Mouse (Mus musculus) forebrain, embryonic 10.5 days (tissue): ENCODE results near the gene Rasgef1b. TPM values are rescaled to one million over a fixed set of nuclear protein-coding genes. Genes with fewer than 3 reads are reported as not detected.

ENCODE experiments used
- DNase-seq: peaks from one replicate; pipeline ENCODE4 v3.0.0-alpha.2; 2017; ENCODE audit warnings: low spot score; ENCODE audit errors: extremely low spot score
- H3K27ac ChIP-seq: fragments of 300-500 bp; sonication (generic); 2 replicates; pipeline ENCODE4 v1.5.1; 2016; ENCODE audit warnings: mild to moderate bottlenecking
- H3K27me3 ChIP-seq: fragments of 300-500 bp; sonication (generic); 2 replicates; pipeline ENCODE4 v1.6.1; 2016; ENCODE audit warnings: mild to moderate bottlenecking; ENCODE audit not compliant: poor library complexity, severe bottlenecking
- H3K36me3 ChIP-seq: fragments of 300-500 bp; sonication (generic); replicated peaks from 2 replicates; pipeline ENCODE4 v1.6.1; 2016; ENCODE audit warnings: mild to moderate bottlenecking, moderate library complexity
- H3K4me1 ChIP-seq: fragments of 300-500 bp; sonication (generic); 2 replicates; pipeline ENCODE4 v1.6.1; 2016
- H3K4me3 ChIP-seq: fragments of 300-500 bp; sonication (generic); 2 replicates; pipeline ENCODE4 v1.5.1; 2016; ENCODE audit warnings: mild to moderate bottlenecking, moderate library complexity
- H3K9me3 ChIP-seq: fragments of 300-500 bp; sonication (generic); 2 replicates; pipeline ENCODE4 v1.6.1; 2016; ENCODE audit warnings: mild to moderate bottlenecking, moderate library complexity
- WGBS: fragments of 180-500 bp; shearing (Covaris S2); methylation state at CpG from one replicate; pipeline ENCODE4 v1.1.7; 2016; 5-methylcytosine and 5-hydroxymethylcytosine counted together
- polyA plus RNA-seq: library from polyadenylated mRNA; unstranded; fragments of >200 nt; fragmentation: Nextera tagmentation; extraction: Ambion mirVana; gene quantifications from 2 replicates; pipeline ENCODE4 v1.2.1, GENCODE M21; 2016

Gene Rasgef1b
- polyA plus RNA-seq, 1 experiment from 2014 or later = 9.5 TPM

DNA sequence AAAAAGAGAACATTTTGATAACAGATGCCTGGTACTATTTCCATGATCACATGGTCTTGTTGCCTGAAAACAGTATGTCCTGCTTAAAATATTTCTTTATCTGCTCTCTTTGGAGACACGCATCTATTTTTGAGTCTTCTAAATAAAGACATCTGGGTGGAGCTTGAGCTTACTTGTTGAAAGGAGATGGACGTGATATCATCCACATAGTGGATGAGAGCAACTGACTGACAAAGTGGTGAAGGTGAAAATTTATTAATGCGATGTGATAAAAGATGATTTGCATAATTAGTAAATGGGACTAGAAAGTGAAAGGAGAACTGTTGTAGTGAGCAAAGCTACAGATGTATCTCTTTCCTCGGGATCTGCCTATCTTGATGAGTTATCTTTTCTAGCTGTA lies 257.1 kb downstream of the Rasgef1b start:
- 90% methylated on average over 4 of the region's 4 CpGs for WGBS

DNA sequence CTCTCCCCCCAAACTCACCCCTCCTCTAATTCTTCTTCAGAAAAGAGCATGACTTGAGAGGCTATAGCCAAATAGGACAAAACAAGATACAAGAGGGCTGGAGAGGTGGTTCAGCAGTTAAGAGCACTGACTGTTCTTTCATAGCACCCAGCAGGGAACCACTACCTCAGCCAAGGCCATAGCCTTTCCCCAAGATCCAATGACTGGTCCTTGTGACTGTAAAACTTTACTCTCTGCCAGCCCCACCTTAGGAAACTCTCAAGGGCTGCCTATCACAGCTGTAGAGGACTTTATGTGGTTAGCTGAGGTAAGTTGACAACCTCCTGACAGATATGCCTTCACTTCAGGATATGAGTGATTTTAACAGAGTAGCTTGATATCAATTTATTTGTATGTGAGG lies 258.3 kb downstream of the Rasgef1b start:
- H3K4me1 ChIP-seq = peaks cover 39% of the 10 kb centered on the region
- no peaks in the 10 kb centered on the region for H3K9me3 ChIP-seq
- no peak overlapping the region for H3K27ac ChIP-seq
- peaks cover 65% of the 10 kb centered on the region for H3K27me3 ChIP-seq
- no peak for DNase-seq
- H3K4me3 ChIP-seq = no peak overlapping the region
- H3K36me3 ChIP-seq = no peaks in the 10 kb centered on the region

More for the DNA sequence above, 257.1 kb downstream of the Rasgef1b start:
- Histone ChIP-seq H3K4me3 (no peak overlapping the region), H3K27ac (no peak overlapping the region), H3K9me3 (no peaks in the 10 kb centered on the region), H3K27me3 (peaks cover 65% of the 10 kb centered on the region), H3K36me3 (no peaks in the 10 kb centered on the region), H3K4me1 (peaks cover 39% of the 10 kb centered on the region)
- no peak for DNase-seq

DNA sequence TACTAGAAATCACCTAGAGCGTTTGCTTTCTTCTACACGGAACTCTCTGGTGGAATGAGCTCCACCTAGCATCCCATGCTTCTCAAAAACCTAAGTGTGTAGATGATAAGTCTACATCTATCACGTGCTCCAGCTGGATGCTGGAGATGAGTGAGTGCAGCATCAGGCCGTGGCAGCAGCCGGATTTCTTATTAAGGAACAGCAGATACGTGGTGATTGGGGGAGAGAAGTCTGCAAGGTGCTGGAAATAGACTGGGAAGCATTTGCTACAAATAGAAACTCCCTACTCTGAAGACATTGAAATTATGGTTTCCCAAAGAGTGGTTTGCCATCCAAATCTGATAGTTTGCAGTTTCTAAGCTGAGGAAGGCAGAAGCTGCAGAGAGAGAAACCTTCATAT lies 269.9 kb downstream of the Rasgef1b start:
- 90% methylated on average over 6 of the region's 6 CpGs for WGBS
- peaks cover 4% of the 10 kb centered on the region; the same call in 1 of the 2 replicates for H3K27me3 ChIP-seq
- H3K4me3 ChIP-seq = no peak overlapping the region
- DNase-seq = no peak
- no peak overlapping the region for H3K27ac ChIP-seq
- no peaks in the 10 kb centered on the region for H3K9me3 ChIP-seq
- no peaks in the 10 kb centered on the region for H3K36me3 ChIP-seq
- H3K4me1 ChIP-seq = peaks cover 4% of the 10 kb centered on the region

DNA sequence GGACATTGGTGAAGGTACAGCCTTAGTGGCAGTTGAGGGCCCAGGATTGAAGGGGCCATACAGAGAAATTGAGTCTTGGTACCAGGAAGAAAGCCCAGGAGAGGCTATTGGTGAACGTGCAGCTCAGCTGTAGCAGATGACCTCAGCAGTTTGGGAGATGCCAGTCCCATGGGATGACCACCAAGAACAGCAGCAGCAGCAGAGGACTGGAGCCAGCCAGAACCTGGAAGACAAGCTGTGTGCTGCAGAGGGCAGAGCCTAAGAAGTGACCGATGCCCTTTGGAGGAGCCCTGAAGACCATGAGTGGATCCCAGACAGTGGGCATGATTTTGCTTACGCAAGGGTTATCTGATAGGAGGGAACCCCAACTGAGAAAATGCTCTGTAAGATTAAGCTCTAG lies 271.6 kb downstream of the Rasgef1b start:
- Histone ChIP-seq H3K9me3 (no peaks in the 10 kb centered on the region), H3K4me1 (peaks cover 11% of the 10 kb centered on the region), H3K27ac (no peak overlapping the region), H3K4me3 (no peak overlapping the region), H3K27me3 (peaks cover 4% of the 10 kb centered on the region; the same call in 1 of the 2 replicates), H3K36me3 (no peaks in the 10 kb centered on the region)
- DNase-seq = no peak
- WGBS = 94% methylated on average over 3 of the region's 3 CpGs

DNA sequence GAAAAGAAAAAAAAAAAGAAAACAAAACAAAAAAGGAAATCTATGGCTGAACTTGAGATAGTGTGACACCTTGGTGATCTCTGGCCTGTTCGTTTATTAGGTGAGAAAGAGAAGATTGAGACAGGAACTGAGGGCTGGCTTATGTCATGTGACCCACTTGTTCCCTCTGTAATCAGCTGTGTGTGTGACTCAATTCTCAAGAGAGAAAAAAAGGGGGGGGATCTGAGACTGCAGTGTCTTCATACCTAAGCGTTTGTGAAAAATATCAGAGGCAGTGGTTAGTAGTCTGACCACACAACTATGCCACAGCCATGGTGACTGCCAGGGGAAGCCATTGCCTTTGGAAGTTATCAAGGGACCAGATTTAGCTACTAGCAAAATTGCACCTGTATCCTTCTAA lies 276.9 kb downstream of the Rasgef1b start:
- H3K27ac ChIP-seq = no peak overlapping the region
- H3K27me3 ChIP-seq = peaks cover 4% of the 10 kb centered on the region
- no peaks in the 10 kb centered on the region for H3K36me3 ChIP-seq
- H3K4me1 ChIP-seq = peaks cover 20% of the 10 kb centered on the region
- no peaks in the 10 kb centered on the region for H3K9me3 ChIP-seq
- no peak for DNase-seq
- 69% methylated on average over 2 of the region's 2 CpGs for WGBS
- H3K4me3 ChIP-seq = no peak overlapping the region

DNA sequence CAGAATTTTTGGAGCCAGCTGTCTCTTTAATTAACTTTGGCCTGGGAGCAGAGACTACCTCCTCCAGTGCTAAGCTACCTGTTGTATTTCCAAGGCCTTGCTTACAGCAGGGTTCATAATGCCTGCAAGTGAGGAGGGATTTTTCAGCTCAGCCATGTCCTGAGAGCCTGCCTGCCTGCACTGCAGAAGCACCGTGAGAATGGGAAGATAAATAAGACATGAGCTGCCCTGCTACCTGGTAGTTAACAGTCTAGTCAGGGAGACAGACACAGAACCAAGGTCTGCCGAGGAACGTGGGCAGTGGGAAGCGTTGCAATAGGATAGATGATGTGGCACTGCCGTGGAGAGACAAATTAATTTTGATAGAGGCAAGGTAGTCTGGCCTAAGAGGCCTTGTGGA lies 277.4 kb downstream of the Rasgef1b start:
- Histone ChIP-seq H3K4me1 (peaks cover 20% of the 10 kb centered on the region), H3K27me3 (peaks cover 4% of the 10 kb centered on the region), H3K9me3 (no peaks in the 10 kb centered on the region), H3K4me3 (no peak overlapping the region), H3K27ac (no peak overlapping the region), H3K36me3 (no peaks in the 10 kb centered on the region)
- DNase-seq = no peak
- WGBS = 75% methylated on average over 5 of the region's 5 CpGs

DNA sequence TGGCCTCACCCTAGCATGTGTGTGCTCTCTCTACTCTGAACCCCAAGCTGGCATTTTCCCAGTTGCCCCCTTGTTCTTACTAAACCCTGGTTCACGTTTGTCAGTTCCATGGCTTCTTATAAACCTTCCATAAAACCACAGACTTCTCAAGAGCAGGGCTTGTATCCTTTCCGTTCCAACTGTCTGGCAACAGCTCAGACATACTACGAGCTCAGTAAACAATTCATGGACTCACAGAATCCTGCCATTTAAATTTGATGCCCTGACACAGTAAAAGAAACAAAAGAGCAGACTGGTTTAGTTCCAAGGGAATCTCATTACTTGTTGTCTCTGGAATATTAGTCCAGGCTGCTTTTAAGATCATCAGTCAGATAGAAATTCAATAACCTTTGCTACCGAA lies 277.9 kb downstream of the Rasgef1b start:
- WGBS = 77% methylated on average over 4 of the region's 4 CpGs
- Histone ChIP-seq H3K27ac (no peak overlapping the region), H3K36me3 (no peaks in the 10 kb centered on the region), H3K9me3 (no peaks in the 10 kb centered on the region), H3K27me3 (peaks cover 4% of the 10 kb centered on the region), H3K4me1 (peaks cover 20% of the 10 kb centered on the region), H3K4me3 (no peak overlapping the region)
- no peak for DNase-seq

DNA sequence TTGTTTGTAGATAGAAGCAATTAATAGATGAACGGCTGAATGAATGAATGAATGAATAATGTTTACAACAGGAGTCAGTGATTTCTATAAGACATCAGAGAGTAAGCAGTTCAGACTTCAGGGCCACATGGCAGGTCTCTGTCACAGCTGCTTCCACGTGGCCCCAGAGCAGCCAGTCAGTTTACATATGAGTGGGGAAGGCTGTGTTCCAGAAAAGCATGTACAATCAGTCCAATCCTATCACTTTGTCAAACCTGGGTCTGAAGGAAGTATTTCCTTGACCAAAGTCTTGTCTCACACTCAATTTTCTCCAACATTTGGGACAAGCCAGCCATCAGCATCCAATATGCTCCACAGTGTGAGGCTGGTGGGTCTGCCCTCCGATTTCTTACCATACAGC lies 278.4 kb downstream of the Rasgef1b start:
- no peaks in the 10 kb centered on the region for H3K36me3 ChIP-seq
- peaks cover 4% of the 10 kb centered on the region for H3K27me3 ChIP-seq
- no peak for DNase-seq
- H3K27ac ChIP-seq = no peak overlapping the region
- H3K4me1 ChIP-seq = peaks cover 20% of the 10 kb centered on the region
- H3K4me3 ChIP-seq = no peak overlapping the region
- 80% methylated on average over 3 of the region's 3 CpGs for WGBS
- no peaks in the 10 kb centered on the region for H3K9me3 ChIP-seq

DNA sequence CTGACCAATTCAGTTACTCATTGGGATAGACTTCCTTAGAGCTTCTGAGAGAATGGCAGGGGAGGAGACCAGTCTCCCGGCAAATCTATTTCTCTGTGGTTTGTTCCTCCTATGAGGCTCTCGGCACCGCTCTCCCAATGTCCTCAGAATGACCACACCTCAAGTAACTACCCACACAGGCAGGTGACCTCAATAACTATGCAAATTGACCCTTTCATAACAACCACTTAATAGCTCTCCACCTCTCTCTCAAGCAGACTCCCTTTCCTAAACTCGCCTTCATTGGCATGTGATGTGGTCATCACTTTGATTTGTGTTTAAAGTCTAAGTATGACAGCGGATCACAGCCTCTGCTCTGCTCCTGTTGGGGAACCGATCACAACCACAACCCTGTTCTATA lies 281.4 kb downstream of the Rasgef1b start:
- DNase-seq = no peak
- no peaks in the 10 kb centered on the region for H3K9me3 ChIP-seq
- no peak overlapping the region for H3K4me3 ChIP-seq
- 92% methylated on average over 6 of the region's 6 CpGs for WGBS
- H3K36me3 ChIP-seq = no peaks in the 10 kb centered on the region
- H3K27ac ChIP-seq = no peak overlapping the region
- H3K27me3 ChIP-seq = peaks cover 4% of the 10 kb centered on the region
- H3K4me1 ChIP-seq = peaks cover 27% of the 10 kb centered on the region

DNA sequence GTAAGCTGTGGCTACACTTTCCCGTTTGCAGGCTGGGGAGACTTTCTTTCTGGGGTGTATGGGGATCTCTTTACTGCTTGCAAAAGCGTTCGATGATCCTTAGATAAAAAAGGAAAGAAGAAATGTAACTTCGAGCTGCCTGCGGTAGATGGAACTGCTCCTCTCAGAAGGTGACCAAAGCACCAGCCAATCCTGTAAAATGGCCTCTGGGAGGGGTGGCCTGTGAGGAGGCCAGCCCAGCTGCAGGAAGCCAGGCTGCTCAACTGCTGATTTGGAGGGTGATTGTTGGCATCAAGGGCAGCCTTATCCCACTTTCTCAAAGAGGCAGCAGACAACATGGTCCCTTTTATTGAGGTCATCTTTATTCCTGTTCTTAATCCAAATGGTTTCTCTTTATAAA lies 283.6 kb downstream of the Rasgef1b start:
- H3K4me3 ChIP-seq = no peak overlapping the region
- H3K36me3 ChIP-seq = no peaks in the 10 kb centered on the region
- H3K27ac ChIP-seq = no peak overlapping the region
- no peak for DNase-seq
- 82% methylated on average over 5 of the region's 5 CpGs for WGBS
- no peaks in the 10 kb centered on the region for H3K9me3 ChIP-seq
- no peaks in the 10 kb centered on the region; the same call in 1 of the 2 replicates for H3K27me3 ChIP-seq
- peaks cover 16% of the 10 kb centered on the region for H3K4me1 ChIP-seq

DNA sequence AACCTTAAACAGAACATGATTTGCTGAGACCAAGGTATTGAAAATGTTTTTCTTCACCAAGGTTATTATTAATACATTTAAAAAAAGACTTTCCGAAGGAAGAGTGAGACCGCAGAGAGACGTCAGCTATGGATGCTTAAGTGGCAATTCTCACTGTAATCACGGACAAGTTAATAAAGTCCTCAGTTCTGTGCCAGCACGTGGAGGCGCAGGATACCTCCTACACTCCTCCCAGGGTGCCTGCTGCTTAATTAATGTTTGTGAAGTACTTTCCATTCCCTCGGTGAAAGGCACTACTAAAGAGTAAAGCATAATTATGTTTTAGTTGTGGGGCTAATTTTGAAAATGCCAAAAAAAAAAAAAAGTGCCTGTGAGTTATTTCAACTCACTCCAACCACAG lies 284.1 kb downstream of the Rasgef1b start:
- 74% methylated on average over 7 of the region's 7 CpGs for WGBS

DNA sequence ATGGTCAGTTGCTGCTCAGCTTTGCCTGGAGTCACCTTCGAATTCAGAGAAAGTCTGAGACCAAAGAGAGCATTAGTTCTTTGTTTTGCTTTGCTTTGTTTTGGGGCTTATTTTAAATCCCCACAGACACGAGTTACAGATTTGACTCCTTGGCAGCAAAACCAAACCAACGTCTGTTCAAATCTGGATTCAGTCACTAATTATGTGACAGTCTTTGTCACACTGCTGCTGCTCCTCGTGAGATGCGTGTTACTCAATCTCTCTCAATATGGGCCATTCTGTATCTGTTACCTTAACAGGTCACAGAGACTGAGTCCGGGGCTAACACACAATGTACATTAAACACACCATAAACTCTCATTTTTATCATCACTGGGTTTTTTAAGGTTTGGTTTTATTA lies 288.8 kb downstream of the Rasgef1b start:
- DNase-seq = no peak
- Histone ChIP-seq H3K27me3 (no peaks in the 10 kb centered on the region; the same call in 1 of the 2 replicates), H3K9me3 (no peaks in the 10 kb centered on the region), H3K4me3 (no peak overlapping the region), H3K27ac (no peak overlapping the region), H3K4me1 (peaks cover 13% of the 10 kb centered on the region), H3K36me3 (no peaks in the 10 kb centered on the region)
- WGBS = 69% methylated on average over 6 of the region's 6 CpGs

More for the DNA sequence above, 284.1 kb downstream of the Rasgef1b start:
- Histone ChIP-seq H3K4me3 (no peak overlapping the region), H3K36me3 (no peaks in the 10 kb centered on the region), H3K27me3 (no peaks in the 10 kb centered on the region; the same call in 1 of the 2 replicates), H3K27ac (no peak overlapping the region), H3K4me1 (peaks cover 16% of the 10 kb centered on the region), H3K9me3 (no peaks in the 10 kb centered on the region)
- DNase-seq = no peak

DNA sequence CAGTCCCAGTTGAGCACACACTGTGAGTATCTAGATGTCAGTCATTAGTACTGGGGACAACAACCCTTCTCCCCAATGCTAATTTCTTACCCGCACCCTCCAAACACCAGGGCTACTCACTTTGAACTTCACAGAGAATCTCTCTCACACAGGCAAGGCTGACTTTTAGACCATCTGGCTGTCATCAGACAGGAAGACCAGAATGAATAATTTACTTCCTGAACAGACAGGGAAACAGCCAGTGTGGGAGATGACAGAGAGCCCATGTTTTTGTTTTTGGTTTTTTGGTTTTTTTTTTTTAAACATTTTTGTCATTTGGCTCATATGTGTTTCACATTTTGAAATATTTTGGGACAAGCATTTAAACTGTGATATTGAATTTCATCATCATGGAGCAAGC lies 290.3 kb downstream of the Rasgef1b start:
- DNase-seq = no peak
- Histone ChIP-seq H3K9me3 (no peaks in the 10 kb centered on the region), H3K27ac (no peak overlapping the region), H3K27me3 (no peaks in the 10 kb centered on the region; the same call in 1 of the 2 replicates), H3K4me1 (0 out of 2 replicates have a peak, but pooled peaks cover 1% of the 10 kb centered on the region), H3K36me3 (no peaks in the 10 kb centered on the region), H3K4me3 (no peak overlapping the region)
- WGBS = 91% methylated on average over 1 of the region's 1 CpGs

DNA sequence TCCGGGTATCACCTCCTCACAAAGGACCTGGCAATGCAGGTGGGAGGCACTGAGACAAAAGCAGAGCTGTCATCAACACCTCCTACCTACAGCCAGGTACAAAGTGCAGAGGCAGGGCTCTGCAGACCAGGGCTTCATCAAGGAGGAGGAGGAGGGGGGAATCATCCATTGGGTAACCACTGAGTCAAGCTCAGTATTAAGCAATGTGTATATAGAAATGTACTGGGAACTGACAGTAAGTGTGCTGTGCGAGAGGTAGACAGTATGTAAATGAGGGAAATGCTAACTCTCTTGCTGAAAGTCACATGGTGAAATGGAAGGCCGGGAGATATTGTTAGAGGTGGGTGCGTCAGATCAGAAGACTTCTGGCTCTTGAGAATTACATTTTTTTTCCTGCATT lies 294.6 kb downstream of the Rasgef1b start:
- H3K4me3 ChIP-seq = no peak overlapping the region
- H3K27me3 ChIP-seq = no peaks in the 10 kb centered on the region; the same call in 1 of the 2 replicates
- no peaks in the 10 kb centered on the region for H3K4me1 ChIP-seq
- DNase-seq = no peak
- no peaks in the 10 kb centered on the region for H3K36me3 ChIP-seq
- no peak overlapping the region for H3K27ac ChIP-seq
- no peaks in the 10 kb centered on the region for H3K9me3 ChIP-seq
- WGBS = 89% methylated on average over 4 of the region's 4 CpGs
